Mouse (Mus musculus) spleen, adult 2 months (tissue): Measurements from ENCODE around the gene Ndufb4.

Experiments
- CTCF ChIP-seq: fragments of 200-500 bp; IDR thresholded peaks from 2 replicates; pipeline ENCODE4 v1.5.1; 2011; ENCODE audit warnings: mild to moderate bottlenecking, inconsistent platforms; ENCODE audit not compliant: insufficient read depth, insufficient read length, insufficient replicate concordance; ENCODE audit errors: extremely low read depth
- POLR2A ChIP-seq: fragments of 200-500 bp; IDR thresholded peaks from 2 replicates; pipeline ENCODE4 v1.6.1; 2011; ENCODE audit warnings: low read depth, low read length, inconsistent platforms

- TF ChIP-seq CTCF (no peak), POLR2A (no peak)
Observed at GRCm38 (mm10) chr16:37617695-37618094, 36.6 kb downstream of the Ndufb4 start.
